Mouse (Mus musculus) cerebellum, adult 2 months (tissue): ENCODE measurements at regions not wholly inside any gene's neighbourhood (a gene's known extent, or its start where the extent isn't known, plus 50 kb on each side); places are given as distances from the start of the nearest gene placed in this dataset.

ENCODE experiments used
- DNase-seq, 2 experiments: peaks; one replicate each; pipeline ENCODE4 v3.0.0; 2021
- H3K27ac ChIP-seq: fragments of 200-500 bp; 2 replicates; pipeline ENCODE4 v1.5.1; 2012; ENCODE audit warnings: low read length, control low read depth, inconsistent platforms; ENCODE audit not compliant: insufficient read depth
- H3K27me3 ChIP-seq: fragments of 200-500 bp; 2 replicates; pipeline ENCODE4 v1.6.1; 2012; ENCODE audit warnings: inconsistent platforms, mild to moderate bottlenecking, low read length, moderate library complexity; ENCODE audit not compliant: control insufficient read depth, insufficient read depth
- H3K4me1 ChIP-seq: fragments of 200-500 bp; 2 replicates; pipeline ENCODE4 v1.6.1; 2011; ENCODE audit warnings: low read length; ENCODE audit not compliant: control insufficient read depth, insufficient read depth
- H3K4me3 ChIP-seq: fragments of 200-500 bp; replicated peaks from 2 replicates; pipeline ENCODE3; 2011; ENCODE audit warnings: mild to moderate bottlenecking, low read depth, low read length, control low read depth; ENCODE audit not compliant: insufficient read depth
- CTCF ChIP-seq: fragments of 200-500 bp; IDR thresholded peaks from 2 replicates; pipeline ENCODE4 v1.5.1; 2011; ENCODE audit warnings: low read depth, mild to moderate bottlenecking, control low read depth, low read length, moderate library complexity, borderline replicate concordance; ENCODE audit not compliant: insufficient read depth
- POLR2A ChIP-seq: fragments of 200-500 bp; IDR thresholded peaks from 2 replicates; pipeline ENCODE4 v1.6.1; 2011; ENCODE audit warnings: low read length, control low read depth, borderline replicate concordance; ENCODE audit not compliant: insufficient read depth
- WGBS: fragments of 180-500 bp; shearing (Covaris S2); methylation state at CpG from one replicate; pipeline ENCODE4 v1.1.7; 2018; 5-methylcytosine and 5-hydroxymethylcytosine counted together

DNA sequence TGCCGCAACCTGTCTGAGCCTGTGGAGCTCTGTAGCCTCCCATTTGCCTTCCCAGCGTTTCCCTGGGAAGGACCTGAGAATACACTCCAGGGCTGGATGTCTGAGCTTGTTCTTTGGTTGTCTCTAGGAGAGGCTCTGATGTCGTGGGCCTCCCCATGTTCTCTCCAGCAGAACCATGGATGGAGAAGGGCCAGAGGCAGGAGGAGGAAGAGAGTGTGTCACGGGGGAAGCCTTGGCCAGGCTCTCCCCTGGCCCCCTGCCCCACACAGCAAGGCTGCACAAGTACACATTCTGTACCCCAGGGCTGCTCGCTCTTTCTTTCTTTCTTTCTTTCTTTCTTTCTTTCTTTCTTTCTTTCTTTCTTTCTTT is 74.9 kb upstream of the Irf2bp2 start:
- H3K4me1 ChIP-seq = peaks cover 29% of the 10 kb centered on the region
- DNase-seq = peak in 1 of 2 experiments; percentile 38
- no peak overlapping the region for H3K4me3 ChIP-seq
- 48% methylated on average over 5 of the region's 5 CpGs for WGBS
- H3K27ac ChIP-seq = peak overlapping the region; percentile 88; the same call in 1 of the 2 replicates
- no peaks in the 10 kb centered on the region for H3K27me3 ChIP-seq
- TF ChIP-seq POLR2A = no peak
- TF ChIP-seq CTCF = no peak

- DNase-seq = peak; percentile 72 to 79
- H3K4me3 ChIP-seq = no peak overlapping the region
- peak overlapping the region; percentile 88; the same call in 1 of the 2 replicates for H3K27ac ChIP-seq
- peaks cover 29% of the 10 kb centered on the region for H3K4me1 ChIP-seq
- 22% methylated on average over 16 of the region's 16 CpGs for WGBS
- no peaks in the 10 kb centered on the region for H3K27me3 ChIP-seq
- TF ChIP-seq CTCF = no peak
- no peak for TF ChIP-seq POLR2A
Measured at GRCm38 (mm10) chr8:126667721-126668656, 74.2 kb upstream of the Irf2bp2 start.

- TF ChIP-seq CTCF = no peak
- no peak for TF ChIP-seq POLR2A
- peak overlapping the region; percentile 88 for H3K27ac ChIP-seq
- H3K4me1 ChIP-seq = peaks cover 32% of the 10 kb centered on the region
- H3K27me3 ChIP-seq = no peaks in the 10 kb centered on the region
- WGBS = 41% methylated on average over 12 of the region's 12 CpGs
- H3K4me3 ChIP-seq = no peak overlapping the region
- peak in 1 of 2 experiments; percentile 59 for DNase-seq
Measured at GRCm38 (mm10) chr8:126667086-126667720, 73.4 kb upstream of the Irf2bp2 start.

DNA sequence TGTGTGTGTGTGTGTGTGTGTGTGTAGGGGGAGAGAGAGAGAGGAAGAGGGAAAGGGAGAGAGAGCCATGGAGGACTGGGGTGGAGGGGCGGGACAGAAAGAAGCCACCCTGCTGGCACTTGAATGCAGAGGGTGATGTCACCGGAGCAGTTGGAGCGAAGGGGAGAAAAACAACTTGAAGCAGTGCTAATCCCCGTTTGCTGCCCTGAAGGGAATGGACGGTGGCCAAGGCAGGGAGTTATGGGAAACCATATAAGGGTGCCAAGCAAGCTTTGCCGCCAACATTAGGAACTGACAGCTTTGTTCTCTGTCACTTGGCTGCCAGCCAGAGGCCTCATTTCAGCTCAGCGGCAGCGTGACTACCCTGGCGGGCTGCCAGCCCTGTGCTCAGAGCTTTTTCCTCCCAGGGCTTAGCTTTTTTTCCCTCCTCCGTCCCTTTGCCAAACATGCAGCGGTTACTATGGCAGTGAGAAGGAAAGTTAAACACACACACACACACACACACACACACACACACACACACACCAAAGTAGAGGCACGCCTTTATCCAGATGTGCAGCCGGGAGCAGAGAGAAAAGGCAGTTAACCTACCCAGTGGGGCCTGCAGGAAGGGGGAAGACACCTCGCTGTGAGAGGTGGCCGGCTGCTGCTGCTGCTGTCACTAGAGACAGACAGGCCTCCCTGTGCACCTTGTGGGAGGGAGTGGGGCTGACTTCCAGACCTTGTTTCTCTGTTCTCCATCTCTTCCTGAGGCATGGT is 72.7 kb upstream of the Irf2bp2 start:
- no peaks in the 10 kb centered on the region for H3K27me3 ChIP-seq
- no peak for TF ChIP-seq CTCF
- 0 out of 2 replicates have a peak, but pooled peaks have one; percentile 19 for TF ChIP-seq POLR2A
- DNase-seq = peak; percentile 99 to 100
- H3K4me3 ChIP-seq = no peak overlapping the region
- H3K4me1 ChIP-seq = peaks cover 34% of the 10 kb centered on the region
- WGBS = under 1% methylated on average over 15 of the region's 15 CpGs
- H3K27ac ChIP-seq = peak overlapping the region; percentile 90

GRCm38 (mm10) chr8:126665581-126666241 is 71.9 kb upstream of the Irf2bp2 start:
- peak; percentile 84 to 89 for DNase-seq
- TF ChIP-seq POLR2A (peak; percentile 47; the same call in 1 of the 2 replicates), CTCF (no peak)
- WGBS = 2% methylated on average over 18 of the region's 18 CpGs
- Histone ChIP-seq H3K27me3 (no peaks in the 10 kb centered on the region), H3K4me3 (peak overlapping the region; percentile 35), H3K27ac (peak overlapping the region; percentile 90), H3K4me1 (peaks cover 39% of the 10 kb centered on the region)

DNA sequence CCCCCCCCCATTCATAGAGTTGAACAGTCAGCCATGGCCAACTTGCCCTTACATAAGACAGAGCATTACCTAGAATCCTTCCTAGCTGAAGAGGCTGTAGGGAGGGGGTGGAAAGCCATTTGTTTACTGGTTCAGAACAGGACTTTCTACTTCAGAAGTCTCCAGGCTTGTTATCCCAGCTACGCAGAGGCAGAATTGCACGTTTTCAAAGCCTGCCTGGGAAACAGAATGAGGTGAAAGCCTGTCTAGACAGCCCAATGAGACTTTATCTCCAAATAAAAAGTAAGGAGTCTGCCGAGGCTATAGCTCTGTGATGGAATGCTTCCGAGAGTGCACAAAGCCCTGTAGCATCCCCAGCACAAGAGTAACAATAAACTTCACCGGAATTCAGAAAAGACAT is 71.1 kb upstream of the Irf2bp2 start:
- no peak for TF ChIP-seq CTCF
- H3K27me3 ChIP-seq = no peaks in the 10 kb centered on the region
- 68% methylated on average over 5 of the region's 5 CpGs for WGBS
- DNase-seq = no peak
- H3K4me3 ChIP-seq = no peak overlapping the region
- H3K27ac ChIP-seq = peak overlapping the region; percentile 90
- H3K4me1 ChIP-seq = peaks cover 42% of the 10 kb centered on the region
